Mouse (Mus musculus) lung, postnatal 25 days (tissue): ENCODE results near the gene Megf8.
"Not testable (repeated sequence)": the region's sequence is repeated elsewhere in the genome, so short reads cannot be mapped to it uniquely, and the experiment has no call there.

Experiments
- DNase-seq: peaks from one replicate; pipeline ENCODE4 v3.0.0; 2022; ENCODE audit warnings: low spot score

The Megf8 gene

DNA sequence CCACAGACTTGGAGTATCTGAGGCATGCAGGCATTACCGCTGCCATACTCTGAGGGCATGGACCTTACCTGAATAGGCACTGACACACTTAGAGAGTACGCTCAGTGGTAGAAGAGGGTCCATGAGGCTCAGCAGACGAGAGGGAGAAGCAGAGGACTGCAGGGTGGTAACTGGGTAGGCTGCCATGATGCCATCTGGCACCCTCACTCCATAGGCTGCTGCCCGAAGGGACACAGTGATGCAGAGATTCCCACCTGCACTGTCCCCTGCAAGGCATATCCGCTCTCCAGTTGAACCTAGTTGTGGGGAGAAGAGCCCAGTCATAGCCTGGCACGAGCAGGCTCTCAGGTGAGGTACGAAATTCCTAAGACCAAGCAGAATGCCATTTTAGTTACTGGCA is 66.4 kb downstream of the Megf8 start:
- DNase-seq: no peak

DNA sequence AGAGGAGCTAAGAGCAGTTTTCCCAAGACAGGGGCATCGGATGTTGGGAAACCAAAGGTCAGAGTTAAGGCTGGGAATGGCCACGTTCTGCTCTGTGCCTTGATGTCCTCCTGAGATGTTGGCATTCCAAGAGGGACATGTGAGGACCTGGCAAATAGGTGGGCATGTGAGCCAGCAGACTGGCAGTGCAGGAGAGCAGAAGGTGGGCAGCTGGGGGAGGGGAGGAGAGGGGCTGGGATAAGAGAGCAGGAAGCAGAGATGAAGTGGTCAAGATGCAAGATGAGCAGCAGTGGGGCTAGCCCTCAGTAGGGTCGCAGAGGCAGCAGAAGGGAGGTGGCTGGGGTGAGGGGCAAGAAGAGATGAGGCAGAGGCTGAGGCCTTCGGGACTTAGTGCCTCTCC is 66.9 kb downstream of the Megf8 start:
- no peak for DNase-seq

DNA sequence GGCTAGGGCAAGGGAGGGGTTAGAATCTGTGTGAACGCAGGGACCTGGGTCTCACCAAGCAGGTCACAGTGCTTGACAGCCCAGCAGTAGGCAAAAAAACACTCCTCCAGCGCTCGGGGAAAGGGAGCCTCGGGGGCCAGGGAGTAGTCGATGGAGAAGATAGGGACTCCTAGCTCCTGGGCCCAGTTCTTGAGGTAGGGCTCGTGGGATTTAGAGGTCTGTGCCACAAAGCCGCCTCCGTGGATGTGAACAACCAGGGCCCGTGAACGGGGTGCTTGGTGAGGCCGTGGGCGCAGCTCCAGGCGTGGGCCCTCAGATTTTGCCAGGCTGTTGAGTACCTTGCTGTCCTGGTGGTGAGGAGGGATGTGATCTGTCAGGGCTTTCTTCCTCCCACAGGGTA is 67.4 kb downstream of the Megf8 start:
- DNase-seq: no peak

DNA sequence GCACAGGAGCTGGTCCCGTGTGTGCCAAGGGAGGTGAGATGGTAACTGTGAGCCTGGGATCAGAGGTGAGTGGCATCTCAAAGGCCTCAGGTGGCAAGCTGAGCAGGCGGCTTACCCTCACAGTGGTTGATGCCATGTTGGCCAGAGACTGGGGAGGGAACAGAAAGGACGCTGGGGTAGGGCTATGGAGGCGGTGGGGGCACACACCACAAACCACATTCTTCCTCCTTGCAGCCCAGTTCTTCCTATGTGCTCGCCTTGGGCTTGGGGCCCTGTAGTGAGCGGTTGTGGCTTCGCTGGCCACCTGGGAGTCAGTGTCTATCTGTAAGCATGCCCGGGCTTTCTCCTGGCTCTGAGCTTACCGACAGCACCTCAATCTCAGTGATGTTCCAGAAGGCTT is 67.9 kb downstream of the Megf8 start:
- no peak for DNase-seq

DNA sequence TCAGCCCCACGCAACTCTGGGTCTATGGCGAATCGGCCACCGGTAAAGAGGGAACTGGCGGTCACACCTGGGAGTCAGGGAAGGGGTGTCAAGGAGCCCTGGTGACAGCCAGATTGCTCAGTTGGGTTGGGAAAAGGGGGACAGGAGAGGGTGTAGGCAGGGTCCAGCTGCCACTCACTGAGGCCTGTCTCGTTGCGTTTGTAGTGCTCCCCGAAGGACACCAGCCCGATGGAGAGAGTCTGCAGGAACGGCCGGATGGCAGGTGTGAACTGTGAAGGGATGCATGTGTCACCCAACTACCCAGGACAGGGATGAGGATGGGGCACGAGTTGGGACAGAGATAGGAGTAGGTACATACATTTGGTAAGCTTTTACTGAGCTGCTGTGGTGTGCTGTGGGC is 68.3 kb downstream of the Megf8 start:
- DNase-seq: no peak

DNA sequence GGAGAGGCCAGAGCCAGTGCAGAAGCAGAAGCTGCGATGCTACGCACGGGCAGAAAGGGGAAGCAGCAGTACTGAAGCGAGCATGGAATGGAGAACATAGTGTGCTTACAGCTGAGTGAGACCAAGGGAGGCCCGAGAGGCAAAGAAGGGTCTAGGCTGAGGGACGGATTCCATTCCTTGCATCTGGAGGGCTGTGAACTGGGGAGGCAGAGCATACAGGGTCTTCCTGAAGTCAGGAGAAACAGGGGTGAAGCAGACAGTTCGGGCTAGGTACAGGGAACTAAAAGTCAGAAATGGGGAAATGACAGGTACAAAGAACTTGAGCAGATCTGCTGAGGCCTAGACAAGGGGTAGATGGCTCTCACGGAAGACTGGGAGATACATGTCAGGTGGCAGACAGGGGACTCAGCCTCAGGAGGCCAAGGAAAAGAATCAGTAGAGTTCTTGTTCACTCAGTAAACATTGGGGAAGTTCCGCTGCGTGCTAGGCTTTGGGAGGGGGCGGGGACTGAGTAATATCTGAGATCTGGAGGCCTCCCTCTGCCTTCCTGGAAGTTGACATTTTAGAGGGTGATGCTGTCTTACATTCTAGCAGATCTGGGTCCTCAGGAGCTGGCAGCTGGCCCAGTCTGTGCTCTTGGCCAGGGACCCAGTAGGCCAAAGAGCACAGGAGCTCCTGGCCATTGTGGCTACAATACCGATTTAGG is 69.0 kb downstream of the Megf8 start:
- DNase-seq: peak; percentile 90

DNA sequence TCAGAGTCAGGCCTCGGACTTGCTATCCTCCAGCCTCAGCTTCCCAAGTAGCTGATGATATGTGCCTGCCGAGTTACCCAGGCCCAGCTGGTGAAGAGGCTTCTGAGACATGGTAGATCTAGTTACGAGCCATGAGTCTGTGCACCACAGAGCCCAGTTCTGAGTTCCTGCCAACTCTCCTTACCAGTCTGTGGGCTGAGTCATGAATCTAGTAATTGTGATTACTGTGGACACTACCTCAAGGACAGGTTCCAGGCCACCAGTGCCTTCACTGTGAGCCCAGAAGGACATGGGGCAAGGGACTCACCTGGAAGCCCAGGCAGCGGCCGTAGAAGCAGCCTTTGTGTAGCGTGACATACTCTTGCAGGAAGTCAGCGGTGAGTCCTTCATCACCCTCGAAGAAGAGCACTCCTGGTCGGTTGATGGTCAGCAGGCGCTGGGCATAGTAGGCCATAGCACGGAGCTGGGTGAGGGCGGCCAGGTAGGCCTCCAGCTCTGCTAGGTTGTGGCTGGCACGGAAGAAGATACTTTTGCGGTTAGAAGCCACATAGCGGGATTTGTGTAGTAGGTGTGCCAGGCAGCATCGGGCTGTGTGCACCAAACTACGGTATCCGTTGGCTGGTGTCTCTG is 71.0 kb downstream of the Megf8 start:
- no peak for DNase-seq

DNA sequence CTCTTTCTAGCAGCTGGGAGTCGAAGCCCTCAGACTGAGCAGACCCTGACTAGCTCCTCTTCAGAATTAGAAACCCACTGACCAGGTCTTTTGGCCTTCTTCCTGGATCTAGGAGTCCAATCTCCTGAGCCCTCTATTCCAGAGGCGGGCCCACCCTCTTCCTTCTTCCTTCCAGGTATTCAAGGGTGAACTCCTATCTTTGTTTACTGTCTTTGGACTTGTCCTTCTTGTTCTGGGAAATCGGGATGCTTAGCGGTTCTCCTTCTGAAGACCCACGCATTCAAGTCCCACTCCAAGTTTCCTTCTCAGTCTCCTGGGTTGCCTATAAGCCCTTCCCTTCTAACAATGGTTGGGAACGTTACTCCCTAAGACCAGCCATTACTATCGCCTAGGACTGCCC is 72.0 kb downstream of the Megf8 start:
- DNase-seq: no peak

DNA sequence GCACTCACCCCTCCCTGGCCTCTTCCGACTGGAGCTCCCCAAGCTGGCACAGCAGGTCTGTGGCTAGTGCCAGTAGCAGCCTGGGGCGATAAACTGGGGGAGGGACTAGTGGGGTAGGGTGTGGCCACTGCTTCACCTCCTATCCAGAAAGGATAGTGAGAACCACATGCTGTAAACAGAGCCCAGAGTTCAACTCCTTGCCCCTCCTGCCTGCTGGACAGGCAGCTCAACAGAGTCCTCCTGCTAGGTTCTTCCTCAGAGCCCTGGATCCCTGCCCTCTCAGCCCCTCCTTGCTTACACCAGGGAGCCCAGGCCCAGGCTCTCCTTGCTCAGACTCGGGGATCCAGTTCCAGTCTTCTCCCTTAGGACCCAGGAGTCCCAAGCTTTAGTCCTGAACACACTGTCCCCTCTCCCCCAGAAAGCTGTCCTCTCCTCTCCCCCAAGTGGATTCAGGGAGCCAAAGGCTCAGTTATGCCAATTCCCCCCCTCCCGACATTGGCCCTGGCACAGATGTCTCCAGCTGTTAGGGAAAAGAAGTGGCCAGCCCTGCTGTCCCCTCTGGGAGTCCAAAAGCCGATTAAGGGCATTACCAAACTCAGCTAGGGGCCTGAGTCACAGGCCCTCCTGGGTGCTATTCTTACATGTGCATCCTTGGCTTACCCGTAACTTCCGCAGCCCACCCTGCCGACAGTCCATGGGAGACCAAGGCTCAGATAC is 73.2 kb downstream of the Megf8 start:
- peak; percentile 72 for DNase-seq

DNA sequence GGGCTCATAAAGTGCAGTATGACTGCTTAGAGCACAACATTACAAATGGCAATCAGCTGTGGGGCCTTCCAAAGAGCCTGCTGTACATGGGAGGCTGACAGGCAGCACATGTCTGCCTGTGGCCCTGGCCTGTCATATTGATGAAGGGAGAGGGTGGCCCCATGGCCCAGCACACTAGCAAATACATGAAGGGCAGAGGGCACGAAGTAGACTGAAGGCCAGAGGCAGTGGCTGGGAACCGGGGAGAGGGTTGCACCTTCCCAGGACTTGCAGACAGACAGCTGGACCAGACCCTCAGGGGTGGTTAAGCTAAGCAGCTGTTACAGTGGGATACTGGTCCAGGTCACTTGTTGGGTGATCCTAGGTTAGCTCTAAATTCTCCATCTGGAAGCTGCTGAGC is 74.0 kb downstream of the Megf8 start:
- no peak for DNase-seq

DNA sequence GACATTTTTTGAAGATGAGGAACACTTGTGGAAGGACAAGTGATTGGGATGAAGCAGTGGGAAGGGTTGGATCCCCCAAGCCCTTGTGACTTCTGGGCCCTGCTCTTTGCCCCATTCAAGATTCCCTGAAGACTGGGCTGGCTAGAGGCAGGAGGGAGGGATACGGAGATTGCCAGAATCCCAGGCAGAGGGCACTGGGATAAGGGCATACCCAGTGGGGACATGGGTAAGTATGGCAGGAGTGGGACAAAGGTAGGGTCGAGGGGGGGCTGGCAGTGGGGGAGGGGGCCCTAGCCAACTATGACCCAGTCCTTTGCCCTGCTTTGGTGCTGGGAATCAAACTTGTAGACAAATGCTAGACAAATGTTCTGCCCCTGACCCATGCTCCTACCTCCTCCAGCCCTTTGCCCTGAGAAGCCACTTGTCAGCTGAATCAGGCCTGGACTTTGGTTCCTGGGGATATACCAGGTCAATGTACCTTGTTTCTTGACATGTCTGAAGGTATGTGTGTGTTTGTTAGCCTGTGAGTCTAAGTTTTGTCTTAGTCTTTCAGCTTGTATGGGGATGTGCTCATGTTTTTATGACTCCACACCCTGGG is 75.0 kb downstream of the Megf8 start:
- DNase-seq: no peak

DNA sequence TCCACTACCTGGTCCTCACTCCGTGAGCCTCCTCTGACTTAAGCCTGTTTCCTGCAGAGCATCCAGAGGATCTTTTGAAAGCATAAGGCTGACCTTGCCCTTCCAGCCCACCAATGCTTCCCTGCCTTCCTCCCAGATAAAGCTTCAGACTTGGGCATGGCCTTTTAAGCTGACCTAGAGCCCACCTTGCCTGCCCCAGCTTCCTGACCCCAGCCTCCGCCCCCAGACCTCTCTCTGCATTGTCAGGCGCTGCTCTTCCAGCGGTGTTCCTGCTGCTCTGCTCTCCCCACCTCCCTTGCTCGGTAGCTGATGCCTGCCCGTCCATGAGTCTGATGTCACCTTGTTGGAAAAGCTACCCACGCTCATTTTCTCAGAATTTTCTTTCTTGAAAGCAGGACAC is 75.9 kb downstream of the Megf8 start:
- no peak for DNase-seq

DNA sequence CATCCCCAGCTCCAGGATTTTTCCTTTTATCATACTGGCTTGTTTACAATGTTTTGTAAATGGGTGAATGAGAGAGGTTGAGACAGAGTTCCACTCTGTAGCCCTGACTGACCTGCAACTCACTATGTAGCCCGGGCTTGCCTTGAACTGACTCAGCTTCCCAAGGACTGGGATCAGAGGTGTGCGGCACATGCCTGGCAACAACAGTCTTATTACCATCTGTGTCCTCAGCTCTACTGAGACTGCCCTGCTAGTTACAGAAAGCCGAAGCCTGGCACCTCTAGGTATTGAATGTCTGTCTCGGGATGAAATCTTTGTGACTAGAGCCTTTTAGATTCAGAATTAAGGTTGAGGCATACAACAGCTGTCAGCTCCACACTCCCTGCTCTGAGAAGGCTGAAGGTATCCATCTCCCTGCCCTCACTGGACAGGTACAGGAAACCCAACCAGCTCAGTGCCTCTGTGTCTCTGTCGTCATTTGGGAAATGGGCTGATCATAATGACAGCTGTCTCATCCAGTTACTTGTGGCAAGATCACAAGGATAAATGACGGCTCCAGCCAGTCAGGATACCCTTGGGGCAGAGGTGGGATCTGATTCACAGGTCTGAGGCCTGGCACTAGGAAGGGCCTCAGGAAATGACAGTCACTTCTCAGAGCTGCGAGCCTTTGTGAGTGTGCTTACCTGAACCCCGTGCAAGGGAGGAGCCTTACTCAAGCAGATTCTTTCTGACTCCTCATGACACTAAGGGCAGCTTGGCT is 76.7 kb downstream of the Megf8 start:
- no peak for DNase-seq

DNA sequence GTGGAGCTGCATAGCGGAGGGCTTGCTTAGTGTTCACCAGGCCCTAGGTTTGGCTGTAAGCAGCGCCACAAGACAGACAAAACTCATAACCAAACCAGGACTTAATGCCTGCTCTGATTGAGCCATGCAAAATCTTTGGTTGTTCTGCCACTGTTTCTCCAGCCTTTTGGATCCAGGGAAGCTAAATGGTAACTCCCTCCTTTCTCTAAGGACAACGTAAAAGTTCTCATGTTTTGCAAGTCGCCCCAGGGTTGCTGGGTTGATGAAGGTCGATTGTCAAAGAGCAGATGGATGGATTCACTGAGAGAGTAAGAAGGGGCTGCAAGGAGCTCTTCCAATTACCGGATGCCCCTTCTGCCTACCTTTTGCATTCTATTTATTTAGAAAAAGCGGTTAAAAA is 77.8 kb downstream of the Megf8 start:
- no peak for DNase-seq

DNA sequence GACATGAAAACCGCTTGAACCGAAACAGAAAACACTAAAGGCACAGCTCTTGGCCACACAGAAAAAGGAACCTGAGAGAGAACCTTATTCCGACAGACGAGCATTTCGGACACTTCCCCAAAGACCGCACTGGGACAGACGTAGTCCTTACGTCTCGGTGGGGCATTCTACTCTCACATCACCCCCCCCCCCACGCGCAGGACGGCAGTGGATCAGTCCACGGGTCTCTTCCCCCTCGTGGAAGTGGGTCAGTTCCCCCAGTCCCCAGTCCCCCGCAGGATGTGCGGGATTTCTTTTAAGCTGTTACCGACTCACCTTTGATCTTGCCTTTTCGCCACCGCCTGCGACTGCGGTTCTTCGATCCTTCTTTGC is 78.2 kb downstream of the Megf8 start:
- DNase-seq: no peak

DNA sequence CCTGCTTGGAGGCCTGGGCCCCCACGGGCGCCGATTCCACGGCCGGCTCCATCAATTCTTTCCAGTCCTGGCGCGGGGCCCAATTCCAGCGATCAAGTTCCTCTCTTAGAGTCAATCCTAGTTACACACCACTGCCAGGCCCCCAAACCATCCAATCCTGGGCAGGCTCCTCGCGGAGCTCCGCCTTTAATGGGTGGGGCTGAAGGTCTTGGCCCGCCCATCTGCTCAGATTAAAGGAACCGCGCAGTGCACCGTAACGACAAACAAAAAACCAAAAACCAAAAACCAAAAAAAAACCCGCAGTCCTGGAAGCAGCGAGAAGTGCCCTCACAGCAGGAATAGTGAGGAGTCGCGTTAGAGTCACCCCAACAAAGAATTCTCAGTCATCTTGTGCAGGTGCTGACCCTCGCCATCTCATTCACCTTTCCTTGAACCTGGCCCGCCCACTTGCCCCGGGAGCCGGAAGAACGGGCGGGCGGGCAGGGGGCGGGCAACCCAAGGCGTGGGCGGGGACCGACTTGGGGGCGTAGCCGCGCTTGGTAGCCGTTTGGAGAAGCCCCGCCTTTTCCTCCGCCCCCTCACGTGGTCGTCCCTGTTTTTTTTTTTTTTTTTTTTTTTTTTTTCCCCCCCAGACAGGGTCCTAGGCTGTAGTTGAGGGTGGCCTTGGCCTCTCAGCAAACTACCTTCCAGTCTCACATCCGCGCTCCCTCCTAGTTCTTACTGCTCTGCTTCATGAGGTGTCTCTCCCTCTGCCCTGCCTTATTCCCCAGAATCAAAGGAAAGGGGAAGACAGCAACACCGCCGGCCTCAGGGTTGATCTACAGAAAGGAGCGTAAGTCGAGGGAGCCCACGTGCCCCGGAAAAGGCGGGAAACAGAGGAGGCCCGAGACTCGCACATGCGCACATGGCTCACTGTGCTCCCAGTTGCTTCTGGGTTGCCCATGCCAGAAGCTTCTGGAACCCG is 78.9 kb downstream of the Megf8 start:
- DNase-seq: peak; percentile 97

DNA sequence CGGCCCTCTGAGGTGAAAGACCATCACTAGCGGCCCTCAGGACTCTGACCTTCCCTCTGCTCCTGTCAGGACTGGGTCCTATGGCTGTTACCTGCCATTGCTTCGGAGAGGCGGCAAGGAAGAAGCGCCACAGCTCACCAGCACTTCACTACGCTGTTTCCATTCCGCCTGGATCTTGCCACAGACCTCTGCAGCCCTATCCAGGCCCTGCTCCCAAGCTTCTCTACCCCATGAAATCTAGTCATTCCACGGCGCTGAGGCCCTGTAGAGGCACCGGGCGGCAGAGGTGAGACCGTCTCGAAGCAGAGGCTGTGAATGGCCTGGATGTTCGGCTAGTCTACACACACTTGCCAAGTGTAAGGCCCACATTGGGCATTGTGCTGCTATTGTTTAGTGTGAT is 79.7 kb downstream of the Megf8 start:
- no peak for DNase-seq

DNA sequence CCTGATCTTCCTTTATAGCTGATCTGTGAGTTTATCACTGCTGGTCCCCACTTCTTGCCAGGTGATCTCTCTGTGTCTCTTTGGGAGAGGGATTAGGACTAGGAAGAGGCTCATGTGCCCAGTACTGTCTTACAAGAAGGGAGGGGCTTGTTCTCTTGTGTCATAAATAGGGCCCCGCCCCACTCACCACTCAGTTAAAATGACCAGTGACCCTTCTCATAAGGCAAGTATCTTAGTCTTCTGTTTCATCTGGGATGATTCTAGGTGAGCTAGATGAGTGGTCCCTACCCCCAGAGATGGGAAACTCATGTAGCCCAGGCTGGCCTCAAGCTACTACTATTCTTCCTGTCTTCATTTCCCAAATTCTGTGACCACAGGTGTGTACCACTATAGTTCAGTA is 81.6 kb downstream of the Megf8 start, which contains the start of gene Lipe:
TSS of gene Lipe (minus strand) at position 101 of the 400 bp plus-strand sequence.
- DNase-seq: no peak

DNA sequence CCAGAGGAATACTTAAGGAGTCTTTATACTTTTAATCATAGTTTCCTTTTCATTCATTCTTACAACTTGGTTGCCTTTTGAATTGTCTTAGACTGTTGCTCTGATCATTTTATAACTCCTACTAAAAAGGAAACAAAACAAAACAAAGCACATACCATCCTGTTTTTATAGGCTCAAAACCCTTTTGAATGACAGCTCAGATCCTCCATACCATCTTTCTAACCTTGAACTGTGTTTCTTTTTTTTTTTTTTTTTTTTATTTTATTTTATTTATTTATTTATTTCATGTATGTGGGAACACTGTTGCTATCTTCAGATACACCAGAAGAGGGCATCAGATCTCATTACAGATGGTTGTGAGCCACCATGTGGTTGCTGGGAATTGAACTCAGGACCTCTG is 82.1 kb downstream of the Megf8 start:
- DNase-seq: not testable (repeated sequence)

DNA sequence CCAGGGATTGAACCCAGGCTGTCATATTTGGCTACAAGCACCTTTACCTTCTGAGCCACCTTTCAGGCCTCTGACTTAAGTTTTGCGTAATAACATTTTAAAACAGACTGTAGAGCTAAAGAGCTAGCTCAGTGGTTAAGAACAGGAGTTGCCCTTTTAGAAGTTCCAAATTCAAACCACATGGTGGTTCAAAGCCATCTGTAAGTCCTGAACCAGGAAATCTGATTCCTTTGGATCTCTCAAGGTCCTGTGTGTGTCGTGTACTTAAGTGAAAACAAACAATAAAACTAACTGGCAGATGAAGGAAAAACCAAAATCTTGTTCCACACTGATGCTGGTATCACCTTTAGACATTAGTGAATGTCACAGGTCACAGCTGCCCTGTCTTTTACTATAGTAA is 84.6 kb downstream of the Megf8 start:
- no peak for DNase-seq

DNA sequence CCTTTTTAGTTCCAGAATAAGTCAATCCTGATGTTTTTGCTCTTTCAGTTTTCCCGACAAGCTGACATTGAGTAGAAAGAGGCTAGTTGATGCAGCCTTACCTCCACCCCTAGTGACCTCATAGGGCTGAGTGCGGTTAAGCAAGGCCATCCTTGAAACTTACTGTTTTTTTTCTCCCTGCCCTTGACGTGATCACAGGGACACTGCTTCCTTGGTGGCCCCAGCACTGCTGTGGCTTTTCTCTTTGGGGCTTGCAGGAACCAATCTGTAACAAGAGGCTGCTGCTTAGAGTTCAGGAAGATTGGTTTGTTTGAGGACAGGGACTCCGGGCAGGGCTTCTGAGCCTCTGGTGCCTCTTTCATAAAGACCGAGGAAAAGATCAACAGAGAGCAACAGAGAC is 85.0 kb downstream of the Megf8 start:
- DNase-seq: no peak
